Mouse (Mus musculus): ENCODE results near the gene Saxo1.

DNA sequence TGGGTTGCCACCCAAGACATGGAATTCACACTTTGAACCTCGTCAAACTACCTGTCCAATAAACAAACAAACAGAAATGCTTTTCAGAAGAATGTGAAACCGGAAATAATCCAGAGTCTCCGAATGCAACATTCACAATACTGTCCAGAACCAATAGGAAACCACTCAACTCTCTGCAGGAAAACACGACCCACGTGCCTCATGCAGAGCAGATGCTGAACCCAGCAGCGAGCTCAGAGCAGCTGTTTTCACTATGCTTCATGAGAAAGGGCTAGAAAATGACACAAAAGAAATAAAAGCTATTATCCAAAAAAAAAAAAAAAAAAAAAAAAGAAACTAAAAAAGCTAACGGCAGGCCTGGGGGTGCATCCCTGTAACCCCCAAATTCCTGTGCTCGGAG lies 74.4 kb downstream of the Saxo1 start:
- no peak for TF ChIP-seq GATA1 (IDR thresholded peaks at IDR 0.05; ENCODE audit: low read depth, low read length)
- TF ChIP-seq HCFC1 (IDR thresholded peaks at IDR 0.05; ENCODE audit: low read depth, low read length), result no peak
- TF ChIP-seq UBTF (IDR thresholded peaks at IDR 0.05; ENCODE audit: borderline replicate concordance, insufficient read depth, low read depth, low read length), result no peak
- TF ChIP-seq CHD2 (IDR thresholded peaks at IDR 0.05; ENCODE audit: low read length), result no peak
- TF ChIP-seq RAD21 (IDR thresholded peaks at IDR 0.05; ENCODE audit: low read depth, low read length), result no peak
- TF ChIP-seq CTCF (IDR thresholded peaks at IDR 0.05 in 2 of 3, conservative IDR thresholded peaks at IDR 0.05 in 1 of 3; ENCODE audit: control insufficient read depth in 1 of 3, insufficient read depth in 1 of 3, low read depth in 2 of 3, low read length in 3 of 3, poor library complexity in 1 of 3, severe bottlenecking in 1 of 3), result no peak
- TF ChIP-seq POLR2A (IDR thresholded peaks at IDR 0.05; ENCODE audit: control insufficient read depth in 1 of 2, insufficient read depth in 1 of 2, low read depth in 1 of 2, low read length in 2 of 2, poor library complexity in 1 of 2), result no peak
- no peak for TF ChIP-seq SMC3 (IDR thresholded peaks at IDR 0.05; ENCODE audit: low read depth, low read length)
- no peak for TF ChIP-seq POLR2AphosphoS5 (IDR thresholded peaks at IDR 0.05; ENCODE audit: borderline replicate concordance, low read depth, low read length)

Data from MEL (cell line).